Mouse (Mus musculus) lung, adult 2 months (tissue): ENCODE measurements around the gene Pyroxd1.

Experiments used
- CTCF ChIP-seq: fragments of 200-500 bp; IDR thresholded peaks from 2 replicates; pipeline ENCODE4 v1.5.1; 2011; ENCODE audit warnings: mild to moderate bottlenecking, low read length, control low read depth; ENCODE audit not compliant: insufficient read depth
- POLR2A ChIP-seq: fragments of 200-500 bp; IDR thresholded peaks from 2 replicates; pipeline ENCODE4 v1.6.1; 2011; ENCODE audit warnings: low read depth, mild to moderate bottlenecking, control low read depth, low read length, borderline replicate concordance; ENCODE audit errors: extremely low read depth

DNA sequence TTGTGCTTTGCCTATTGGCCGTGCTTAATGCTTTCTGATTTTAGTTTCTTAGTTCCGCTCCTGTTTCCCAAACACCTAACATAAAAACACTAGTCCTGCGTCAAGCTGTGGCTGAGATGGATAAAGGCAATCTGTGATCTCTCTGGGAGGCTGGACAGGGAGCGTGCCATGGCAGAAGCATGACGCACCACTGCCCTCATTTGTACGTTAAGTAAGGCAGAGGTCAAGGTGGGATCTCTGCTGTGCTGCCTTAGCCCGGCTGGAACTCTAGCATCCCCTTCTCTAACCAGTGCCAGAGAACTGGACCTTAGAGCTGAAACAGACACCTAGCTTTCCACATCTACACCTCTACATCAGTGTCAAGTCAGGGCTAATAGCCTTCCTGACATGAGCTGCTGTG is 36.2 kb downstream of the Pyroxd1 start:
- TF ChIP-seq CTCF: no peak
- no peak for TF ChIP-seq POLR2A
